Mouse (Mus musculus) embryonic facial prominence, embryonic 15.5 days (tissue): ENCODE data around the gene Nfia. TPM values are rescaled to one million over a fixed set of nuclear protein-coding genes. Genes with fewer than 3 reads are reported as not detected.
A peak's percentile ranks its signal among the peaks of the same experiment; 100 is the strongest.

ENCODE experiments used
- ATAC-seq: fragments of 200-750 bp; cut with Nextera tagmentation; 2 replicates; pipeline ENCODE4 v1.8.0; 2017; ENCODE audit warnings: low read depth, moderate TSS enrichment; ENCODE audit not compliant: insufficient number of reproducible peaks, low FRiP score, low TSS enrichment
- H3K27ac ChIP-seq: fragments of 300-500 bp; sonication (generic); replicated peaks from 2 replicates; pipeline ENCODE4 v1.5.1; 2015; ENCODE audit warnings: mild to moderate bottlenecking, inconsistent platforms
- H3K27me3 ChIP-seq: fragments of 300-500 bp; sonication (generic); 2 replicates; pipeline ENCODE4 v1.6.1; 2015; ENCODE audit warnings: inconsistent platforms
- H3K36me3 ChIP-seq: fragments of 300-500 bp; sonication (generic); 2 replicates; pipeline ENCODE4 v1.6.1; 2015; ENCODE audit warnings: mild to moderate bottlenecking, inconsistent platforms
- H3K4me1 ChIP-seq: fragments of 300-500 bp; sonication (generic); 2 replicates; pipeline ENCODE4 v1.6.1; 2015; ENCODE audit warnings: inconsistent platforms
- H3K4me2 ChIP-seq: fragments of 300-500 bp; sonication (generic); replicated peaks from 2 replicates; pipeline ENCODE4 v1.6.1; 2015; ENCODE audit warnings: mild to moderate bottlenecking, inconsistent platforms
- H3K4me3 ChIP-seq: fragments of 300-500 bp; sonication (generic); replicated peaks from 2 replicates; pipeline ENCODE4 v1.5.1; 2015; ENCODE audit warnings: mild to moderate bottlenecking, inconsistent platforms
- H3K9ac ChIP-seq: fragments of 300-500 bp; sonication (generic); 2 replicates; pipeline ENCODE4 v1.6.1; 2015; ENCODE audit warnings: inconsistent platforms
- H3K9me3 ChIP-seq: fragments of 300-500 bp; sonication (generic); replicated peaks from 2 replicates; pipeline ENCODE4 v1.6.1; 2016; ENCODE audit warnings: inconsistent platforms
- WGBS: fragments of 180-500 bp; shearing (Covaris S2); methylation state at CpG from one replicate; pipeline ENCODE4 v1.1.7; 2015; 5-methylcytosine and 5-hydroxymethylcytosine counted together
- polyA plus RNA-seq: library from polyadenylated mRNA; unstranded; fragments of >200 nt; fragmentation: Nextera tagmentation; extraction: Ambion mirVana; gene quantifications from 2 replicates; pipeline ENCODE4 v1.2.1, GENCODE M21; 2015

Nfia gene
- polyA plus RNA-seq, 1 experiment from 2014 or later, result 55.4 TPM

DNA sequence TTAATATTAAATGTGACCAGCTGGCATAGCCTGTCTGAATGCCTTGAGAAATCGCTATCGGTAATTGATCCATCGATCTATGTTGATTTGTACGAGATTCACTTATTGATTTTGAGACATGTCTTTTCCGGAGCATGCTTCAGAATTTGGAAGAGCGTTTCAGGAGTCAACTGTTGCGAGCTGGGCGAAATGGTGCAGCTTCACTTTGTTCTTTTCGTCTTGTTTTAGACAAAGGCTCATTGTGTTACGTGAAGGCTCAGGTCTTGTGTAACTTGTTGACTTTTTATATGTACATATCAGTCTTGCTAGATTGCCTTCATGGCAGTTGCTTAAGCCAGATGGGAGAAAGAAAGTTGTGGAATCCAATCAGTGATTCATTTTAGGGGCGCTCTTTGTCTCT, 11.7 kb downstream of the Nfia start:
- H3K27me3 ChIP-seq, result no peaks in the 10 kb centered on the region
- H3K27ac ChIP-seq, result peak overlapping the region; percentile 29
- 77% methylated on average over 11 of the region's 11 CpGs for WGBS
- no peak for ATAC-seq
- H3K4me1 ChIP-seq, result peaks cover 20% of the 10 kb centered on the region
- no peak overlapping the region for H3K9ac ChIP-seq
- H3K4me3 ChIP-seq, result no peak overlapping the region
- H3K9me3 ChIP-seq, result no peaks in the 10 kb centered on the region
- no peak overlapping the region for H3K4me2 ChIP-seq
- peaks cover 23% of the 10 kb centered on the region for H3K36me3 ChIP-seq

DNA sequence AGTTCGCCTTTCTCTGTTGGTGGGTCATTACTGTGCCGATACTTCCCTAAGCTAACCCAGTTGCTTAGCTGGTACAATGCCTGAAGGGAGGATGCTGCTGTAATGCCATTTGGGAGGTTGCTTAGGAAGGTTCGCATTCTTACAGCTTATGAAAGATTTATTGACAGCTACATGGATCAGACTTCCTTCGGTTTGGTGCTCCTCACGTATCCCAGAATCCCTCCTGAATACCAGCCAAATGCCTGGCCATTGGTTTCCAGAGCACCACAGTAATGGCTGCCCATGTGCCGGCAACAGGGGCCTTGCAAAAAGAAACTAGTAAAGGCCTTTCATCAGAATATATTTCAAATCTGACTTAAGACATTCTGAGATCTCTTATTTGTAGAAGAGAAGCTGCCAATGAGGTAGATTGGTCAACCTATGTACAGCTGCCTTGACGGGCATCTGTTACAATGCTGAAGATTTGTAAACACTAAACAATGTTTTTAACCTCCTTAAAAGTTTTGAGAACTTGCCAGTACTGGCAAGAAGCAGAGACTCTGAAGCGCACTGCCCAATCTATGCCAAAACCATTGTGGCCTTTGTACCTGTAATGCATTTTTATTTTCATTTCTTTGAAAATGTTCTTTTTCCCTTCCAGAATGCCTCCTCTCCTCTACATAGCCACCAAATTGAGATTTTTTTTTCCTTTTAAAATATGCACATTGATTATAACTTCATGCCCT, 13.2 kb downstream of the Nfia start:
- Histone ChIP-seq H3K27me3 (no peaks in the 10 kb centered on the region), H3K4me2 (no peak overlapping the region), H3K4me3 (no peak overlapping the region), H3K9me3 (no peaks in the 10 kb centered on the region), H3K27ac (0 out of 2 replicates have a peak overlapping the region, but pooled peaks have one; percentile 51), H3K4me1 (peaks cover 20% of the 10 kb centered on the region), H3K9ac (no peak overlapping the region), H3K36me3 (peaks cover 29% of the 10 kb centered on the region)
- ATAC-seq, result no peak
- 73% methylated on average over 8 of the region's 8 CpGs for WGBS

DNA sequence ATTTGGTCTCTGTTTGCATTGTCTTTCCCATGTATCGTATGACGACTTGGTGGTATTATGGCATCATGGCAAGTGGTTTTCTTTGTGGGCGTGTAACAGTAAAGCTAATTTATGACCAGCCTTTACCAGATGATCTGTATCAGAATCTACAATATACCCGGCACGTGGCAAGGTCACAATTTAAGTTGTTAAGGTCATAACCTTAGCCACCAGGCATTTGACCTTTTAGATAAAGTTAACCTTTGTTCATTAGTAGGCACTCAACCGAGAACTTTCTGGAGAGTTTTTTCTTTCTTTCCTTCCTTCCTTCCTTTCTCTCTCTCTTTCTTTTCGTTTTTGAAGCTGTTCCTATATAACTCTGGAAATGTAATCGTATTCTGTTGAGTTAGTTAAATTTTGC, 14.0 kb downstream of the Nfia start:
- H3K4me3 ChIP-seq, result no peak overlapping the region
- H3K36me3 ChIP-seq, result peaks cover 29% of the 10 kb centered on the region
- whole genome bisulfite sequencing, result 52% methylated on average over 8 of the region's 8 CpGs
- H3K27ac ChIP-seq, result no peak overlapping the region
- no peaks in the 10 kb centered on the region for H3K27me3 ChIP-seq
- H3K9ac ChIP-seq, result no peak overlapping the region
- ATAC-seq, result no peak
- H3K4me1 ChIP-seq, result peaks cover 20% of the 10 kb centered on the region
- H3K9me3 ChIP-seq, result no peaks in the 10 kb centered on the region
- H3K4me2 ChIP-seq, result no peak overlapping the region

DNA sequence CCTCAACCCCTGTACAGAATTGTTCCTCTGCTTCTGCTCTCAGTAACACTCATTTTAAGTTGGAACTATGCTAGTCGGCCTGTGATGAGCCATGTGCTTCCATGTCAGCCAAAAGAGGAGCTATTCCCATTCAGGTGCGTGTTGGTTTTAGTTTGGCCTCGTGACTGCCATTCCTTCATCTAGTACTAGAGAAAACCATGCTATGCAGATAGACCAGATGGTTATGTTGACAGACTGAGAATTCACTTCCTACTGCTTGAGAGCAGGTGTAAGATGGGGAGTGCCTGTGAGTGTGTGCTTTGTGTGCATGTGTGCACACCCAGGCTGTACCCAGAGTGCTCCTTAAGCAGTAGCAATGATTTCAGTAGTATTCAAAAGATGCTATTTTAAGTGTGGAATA, 15.0 kb downstream of the Nfia start:
- Histone ChIP-seq H3K36me3 (peaks cover 29% of the 10 kb centered on the region), H3K4me1 (peaks cover 20% of the 10 kb centered on the region), H3K27ac (no peak overlapping the region), H3K4me2 (no peak overlapping the region), H3K4me3 (no peak overlapping the region), H3K9me3 (no peaks in the 10 kb centered on the region), H3K9ac (no peak overlapping the region), H3K27me3 (no peaks in the 10 kb centered on the region)
- WGBS, result 76% methylated on average over 3 of the region's 3 CpGs
- no peak for ATAC-seq

DNA sequence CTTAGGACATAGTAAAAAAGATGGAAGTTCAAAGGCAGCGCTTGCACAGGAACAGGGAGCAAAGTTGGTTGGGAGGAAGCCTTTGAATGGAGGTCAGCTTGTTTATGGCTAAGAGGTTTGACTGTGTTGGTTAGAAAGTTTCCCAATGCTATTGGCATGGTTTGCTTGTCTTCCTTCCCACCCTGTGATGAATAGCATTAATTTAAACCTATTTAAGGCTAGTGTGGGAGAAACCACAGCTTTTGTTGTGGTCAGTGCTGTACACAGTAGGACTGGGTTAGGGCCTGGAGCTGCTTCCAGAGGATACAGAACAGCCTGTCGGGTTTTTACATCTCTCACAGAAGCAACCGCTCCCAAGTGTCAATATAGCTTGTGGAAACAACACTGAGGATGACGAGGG, 16.0 kb downstream of the Nfia start:
- Histone ChIP-seq H3K27me3 (no peaks in the 10 kb centered on the region), H3K4me2 (no peak overlapping the region), H3K9me3 (no peaks in the 10 kb centered on the region), H3K36me3 (peaks cover 21% of the 10 kb centered on the region), H3K9ac (no peak overlapping the region), H3K27ac (no peak overlapping the region), H3K4me3 (no peak overlapping the region), H3K4me1 (peaks cover 20% of the 10 kb centered on the region)
- no peak for ATAC-seq
- WGBS, result 63% methylated on average over 4 of the region's 4 CpGs

DNA sequence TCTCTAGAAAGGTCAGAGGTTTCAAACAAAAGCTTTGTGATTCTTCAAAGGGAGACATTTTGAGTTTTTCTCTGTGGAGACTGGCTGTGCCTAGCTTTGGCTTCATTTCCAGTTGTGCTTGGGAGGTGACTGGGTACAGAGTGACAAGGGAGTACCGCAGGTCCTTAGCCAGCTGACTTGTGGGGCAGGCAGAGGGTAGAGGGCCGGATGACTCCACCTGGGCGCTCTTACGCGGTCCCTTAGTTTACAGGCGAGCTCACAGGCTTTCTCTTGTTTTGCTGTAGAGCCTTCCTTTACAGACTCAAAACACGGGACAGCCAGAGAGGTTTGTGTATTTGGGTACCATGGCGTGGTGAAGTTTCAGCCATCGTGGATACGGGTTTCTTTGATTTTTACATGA, 21.4 kb downstream of the Nfia start:
- Histone ChIP-seq H3K27ac (no peak overlapping the region), H3K4me1 (peaks cover 19% of the 10 kb centered on the region; the same call in 1 of the 2 replicates), H3K4me2 (no peak overlapping the region), H3K9me3 (no peaks in the 10 kb centered on the region), H3K27me3 (no peaks in the 10 kb centered on the region), H3K36me3 (peaks cover 12% of the 10 kb centered on the region; the same call in 1 of the 2 replicates), H3K9ac (no peak overlapping the region), H3K4me3 (no peak overlapping the region)
- no peak for ATAC-seq
- 80% methylated on average over 10 of the region's 10 CpGs for WGBS

DNA sequence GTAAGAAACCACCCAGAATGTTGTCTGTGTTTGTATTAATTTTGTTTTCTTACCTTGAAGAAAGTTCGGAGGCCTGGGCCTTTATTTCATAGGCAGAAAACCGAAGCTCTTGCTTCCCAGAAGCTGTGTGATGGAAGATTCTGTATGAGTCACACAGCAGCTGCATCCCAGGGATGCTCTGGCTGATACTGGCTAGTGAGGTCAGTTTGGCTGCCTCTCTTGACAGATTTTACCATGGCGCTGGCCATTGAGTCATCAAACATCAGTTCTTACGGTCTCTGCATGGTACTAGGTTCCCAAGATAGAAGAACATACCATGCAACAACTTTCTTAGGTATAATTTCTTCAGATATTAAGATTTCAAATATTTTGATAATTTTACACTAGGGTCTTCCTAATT, 22.3 kb downstream of the Nfia start:
- Histone ChIP-seq H3K4me2 (no peak overlapping the region), H3K4me3 (no peak overlapping the region), H3K4me1 (peaks cover 18% of the 10 kb centered on the region; the same call in 1 of the 2 replicates), H3K27me3 (no peaks in the 10 kb centered on the region), H3K36me3 (0 out of 2 replicates have a peak, but pooled peaks cover 7% of the 10 kb centered on the region), H3K9ac (no peak overlapping the region), H3K27ac (no peak overlapping the region), H3K9me3 (no peaks in the 10 kb centered on the region)
- 83% methylated on average over 4 of the region's 4 CpGs for WGBS
- no peak for ATAC-seq

DNA sequence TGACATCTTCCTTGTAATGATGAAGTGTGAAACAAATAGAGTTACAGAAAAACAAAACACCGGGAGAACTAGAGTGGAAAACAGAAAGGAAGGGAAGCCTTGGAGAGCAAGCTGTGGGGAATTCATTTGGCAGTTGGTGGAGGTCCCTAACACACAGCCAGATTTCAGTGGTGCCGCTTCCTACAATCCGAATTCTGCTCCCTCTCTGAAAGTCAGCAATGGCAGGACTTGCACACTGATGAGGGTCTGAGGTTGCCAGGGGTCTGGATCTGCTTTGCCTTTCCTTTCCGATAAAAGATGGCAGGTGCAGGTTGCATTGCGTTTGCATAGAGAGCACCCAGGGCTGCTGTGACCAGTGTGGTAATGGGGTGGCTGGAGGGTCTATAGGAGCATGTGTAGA, 23.4 kb downstream of the Nfia start:
- H3K4me3 ChIP-seq, result no peak overlapping the region
- 69% methylated on average over 5 of the region's 5 CpGs for WGBS
- 0 out of 2 replicates have a peak, but pooled peaks cover 6% of the 10 kb centered on the region for H3K36me3 ChIP-seq
- H3K4me1 ChIP-seq, result peaks cover 18% of the 10 kb centered on the region; the same call in 1 of the 2 replicates
- no peak for ATAC-seq
- no peaks in the 10 kb centered on the region for H3K27me3 ChIP-seq
- no peak overlapping the region for H3K9ac ChIP-seq
- no peak overlapping the region for H3K27ac ChIP-seq
- H3K9me3 ChIP-seq, result no peaks in the 10 kb centered on the region
- no peak overlapping the region for H3K4me2 ChIP-seq

DNA sequence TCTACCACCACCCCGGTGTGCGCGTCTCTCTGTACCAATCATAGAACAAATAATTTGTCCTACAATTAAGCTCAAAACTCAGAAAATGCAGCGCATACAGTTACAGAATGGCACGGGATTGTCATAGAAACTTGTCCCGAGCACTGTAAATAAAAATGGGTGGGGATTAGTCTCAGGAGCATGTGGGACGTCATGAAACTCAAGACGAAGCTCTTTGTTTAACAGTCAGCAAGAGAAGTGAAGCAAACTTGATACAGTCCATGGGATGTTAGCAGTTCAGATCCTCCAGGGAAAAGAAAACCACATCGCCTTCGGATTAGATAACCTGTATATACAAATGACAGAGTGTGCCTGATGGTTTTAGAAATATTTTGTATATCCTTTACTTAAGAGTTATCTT, 24.0 kb downstream of the Nfia start:
- 49% methylated on average over 10 of the region's 10 CpGs for WGBS
- Histone ChIP-seq H3K27ac (no peak overlapping the region), H3K36me3 (peaks cover 7% of the 10 kb centered on the region), H3K9me3 (no peaks in the 10 kb centered on the region), H3K4me2 (no peak overlapping the region), H3K27me3 (no peaks in the 10 kb centered on the region), H3K4me1 (peaks cover 18% of the 10 kb centered on the region; the same call in 1 of the 2 replicates), H3K4me3 (no peak overlapping the region), H3K9ac (no peak overlapping the region)
- no peak for ATAC-seq

DNA sequence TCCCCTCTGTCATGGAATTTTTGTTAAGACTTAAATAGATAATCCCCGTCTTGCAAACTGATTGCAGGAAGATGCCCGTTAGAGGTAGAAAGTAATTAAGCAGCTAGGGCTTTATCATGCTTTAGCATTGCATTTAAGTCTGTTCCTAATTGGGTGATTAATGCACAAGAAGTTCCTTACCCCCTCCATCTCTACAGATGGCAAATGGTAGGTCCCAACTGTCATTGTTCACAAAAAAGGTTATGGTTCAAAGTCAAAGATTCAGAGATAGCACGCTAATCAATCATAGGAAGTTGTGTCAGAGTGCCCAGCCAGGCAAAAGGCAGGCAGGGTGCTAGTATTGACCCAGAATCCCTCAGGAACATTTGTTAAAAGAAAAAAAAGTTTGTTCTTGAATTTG, 31.3 kb downstream of the Nfia start:
- Histone ChIP-seq H3K9ac (no peak overlapping the region), H3K27ac (no peak overlapping the region), H3K9me3 (no peaks in the 10 kb centered on the region), H3K4me3 (no peak overlapping the region), H3K36me3 (peaks cover 12% of the 10 kb centered on the region), H3K4me2 (no peak overlapping the region), H3K27me3 (no peaks in the 10 kb centered on the region), H3K4me1 (no peaks in the 10 kb centered on the region)
- WGBS, result 73% methylated on average over 3 of the region's 3 CpGs
- no peak for ATAC-seq

DNA sequence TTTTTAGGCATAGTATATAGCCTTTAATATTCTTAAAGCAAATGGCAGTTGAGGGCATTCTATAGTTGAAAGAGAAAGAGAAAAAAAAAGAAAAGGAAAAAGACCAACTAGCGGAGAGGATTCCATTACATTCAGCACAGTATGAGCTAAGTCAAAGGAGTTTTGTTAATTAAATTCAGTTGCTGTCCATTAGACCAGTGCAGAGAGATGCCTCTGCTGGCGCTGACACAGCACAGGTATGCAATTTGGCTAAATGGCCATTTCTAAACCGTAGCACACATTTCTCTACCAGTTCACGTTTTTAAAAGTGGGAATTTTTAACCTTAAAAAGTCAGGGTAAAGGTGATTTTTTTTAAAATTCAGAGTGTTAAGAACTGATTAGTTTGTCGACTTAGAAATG, 32.1 kb downstream of the Nfia start:
- WGBS, result 60% methylated on average over 5 of the region's 5 CpGs
- no peak for ATAC-seq
- Histone ChIP-seq H3K4me3 (no peak overlapping the region), H3K4me2 (no peak overlapping the region), H3K36me3 (peaks cover 12% of the 10 kb centered on the region), H3K9me3 (no peaks in the 10 kb centered on the region), H3K27ac (no peak overlapping the region), H3K4me1 (no peaks in the 10 kb centered on the region), H3K9ac (no peak overlapping the region), H3K27me3 (no peaks in the 10 kb centered on the region)

DNA sequence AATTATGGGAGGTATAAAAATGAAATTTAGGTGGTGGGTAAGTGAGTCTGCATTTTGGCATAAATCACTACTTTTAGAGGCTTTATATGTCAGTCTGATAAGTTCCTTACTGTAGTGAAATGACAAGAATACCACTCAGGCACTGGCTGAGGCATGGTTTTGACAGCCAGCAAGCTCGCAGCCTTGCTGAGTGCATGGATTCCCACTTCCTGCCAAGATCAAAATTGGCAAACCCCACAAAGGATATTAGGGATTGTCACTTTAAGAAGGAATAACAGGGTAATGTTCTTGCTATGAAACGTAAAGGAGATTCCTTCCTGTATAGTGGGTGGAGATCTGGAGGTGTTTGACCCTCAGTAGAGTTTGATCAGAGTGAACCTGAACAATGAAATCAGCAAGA, 32.7 kb downstream of the Nfia start:
- H3K4me2 ChIP-seq, result no peak overlapping the region
- H3K9me3 ChIP-seq, result no peaks in the 10 kb centered on the region
- no peak overlapping the region for H3K9ac ChIP-seq
- H3K4me3 ChIP-seq, result no peak overlapping the region
- H3K4me1 ChIP-seq, result no peaks in the 10 kb centered on the region
- no peak overlapping the region for H3K27ac ChIP-seq
- no peaks in the 10 kb centered on the region for H3K27me3 ChIP-seq
- 53% methylated on average over 2 of the region's 2 CpGs for WGBS
- no peak for ATAC-seq
- H3K36me3 ChIP-seq, result peaks cover 12% of the 10 kb centered on the region
